Mouse (Mus musculus) G1E (cell line): ENCODE results near the gene Dnajc11.

Source experiments
- CTCF ChIP-seq: IDR thresholded peaks from 2 replicates; pipeline ENCODE4 v1.5.1; 2012; ENCODE audit warnings: low read depth, low read length, inconsistent platforms, mixed read lengths
- GATA1 ChIP-seq: IDR thresholded peaks from 2 replicates; pipeline ENCODE4 v1.6.1; 2012; ENCODE audit warnings: borderline replicate concordance, low read length, inconsistent platforms, mixed read lengths
- GATA2 ChIP-seq: IDR thresholded peaks from 2 replicates; pipeline ENCODE4 v1.6.1; 2012; ENCODE audit warnings: low read depth, low read length, inconsistent platforms, borderline replicate concordance
- POLR2AphosphoS5 ChIP-seq: IDR thresholded peaks from 2 replicates; pipeline ENCODE4 v1.6.1; 2012; ENCODE audit warnings: low read depth, low read length, inconsistent platforms; ENCODE audit not compliant: insufficient replicate concordance
- TAL1 ChIP-seq: conservative IDR thresholded peaks from 2 replicates; pipeline ENCODE4 v1.6.1; 2012; ENCODE audit warnings: low read depth, low read length, inconsistent platforms, mixed read lengths

GRCm38 (mm10) chr4:151992091-151992490 lies 58.6 kb downstream of the Dnajc11 start:
- TF ChIP-seq CTCF, result no peak
- no peak for TF ChIP-seq GATA1
- TF ChIP-seq POLR2AphosphoS5, result no peak
- TF ChIP-seq TAL1, result no peak
- TF ChIP-seq GATA2, result no peak
